Mouse (Mus musculus): ENCODE measurements around the gene Gm39653. TPM values are rescaled to one million over a fixed set of nuclear protein-coding genes. Genes with fewer than 3 reads are reported as not detected.

The Gm39653 gene
- not detected in 2 replicates for polyA plus RNA-seq (2015; fragmentation: Nextera tagmentation; extraction: Ambion mirVana)

DNA sequence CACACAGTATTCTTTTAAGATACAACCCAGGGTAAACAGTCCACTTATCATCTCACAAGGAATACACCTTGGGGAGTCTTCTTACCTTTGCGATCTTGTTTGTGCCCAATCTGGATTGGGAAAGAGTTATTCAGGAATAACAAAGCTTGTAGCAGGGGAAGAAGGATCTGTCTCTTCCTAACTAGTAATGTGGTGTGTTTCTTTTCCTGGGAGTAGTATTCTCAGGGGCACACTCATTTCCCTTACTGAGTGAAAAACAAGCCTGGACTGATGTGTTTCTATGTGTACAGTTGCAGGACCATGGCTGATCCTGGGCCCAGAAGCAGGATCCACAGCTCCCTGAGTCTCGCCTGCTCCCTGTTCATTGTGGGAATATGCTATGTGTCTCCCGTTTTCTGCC lies at the start of gene Gm39653:
Gene Gm39653, plus strand, starts transcription at position 301 of the 400 bp plus-strand sequence.
- H3K27ac ChIP-seq = no peak within 1 kb of the TSS
- H3K9ac ChIP-seq = no peak within 1 kb of the TSS
- no peak for ATAC-seq (ENCODE audit: insufficient read depth, low FRiP score, low read depth)
- H3K36me3 ChIP-seq = no peaks in the 10 kb centered on the region
- H3K4me3 ChIP-seq (replicated peaks) = no peak within 1 kb of the TSS
- no peaks in the 10 kb centered on the region for H3K4me1 ChIP-seq
- WGBS = 72% methylated on average over 3 of the region's 3 CpGs
- no peaks in the 10 kb centered on the region for H3K9me3 ChIP-seq
- no peak within 1 kb of the TSS for H3K4me2 ChIP-seq
- no peaks in the 10 kb centered on the region for H3K27me3 ChIP-seq (replicated peaks)

DNA sequence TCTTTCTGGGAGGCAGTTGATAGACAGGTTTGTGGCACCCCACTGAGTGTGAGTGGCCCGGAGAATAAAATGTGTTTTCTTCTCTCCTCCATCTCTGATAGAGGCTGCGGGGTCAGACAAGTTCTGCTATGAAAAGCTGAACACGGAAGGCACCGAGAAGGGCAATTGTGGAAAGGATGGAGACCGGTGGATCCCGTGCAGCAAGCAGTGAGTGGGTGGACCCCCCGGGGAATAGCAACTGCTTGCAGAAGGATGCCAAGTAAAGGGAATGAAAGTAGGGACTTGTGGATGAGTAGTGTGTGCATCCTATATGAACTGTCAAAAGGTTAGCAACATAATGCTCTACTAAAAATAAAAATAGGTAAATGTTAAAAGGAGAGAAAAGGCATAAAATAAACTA lies 49.3 kb upstream of the Gm39653 start:
- H3K4me2 ChIP-seq = no peak overlapping the region
- no peak overlapping the region for H3K4me3 ChIP-seq (replicated peaks)
- no peak for ATAC-seq (ENCODE audit: insufficient read depth, low FRiP score, low read depth)
- H3K27me3 ChIP-seq (replicated peaks) = no peaks in the 10 kb centered on the region
- H3K9ac ChIP-seq = no peak overlapping the region
- H3K27ac ChIP-seq = no peak overlapping the region
- WGBS = 36% methylated on average over 7 of the region's 7 CpGs
- no peaks in the 10 kb centered on the region for H3K4me1 ChIP-seq
- H3K36me3 ChIP-seq = no peaks in the 10 kb centered on the region
- no peaks in the 10 kb centered on the region for H3K9me3 ChIP-seq

DNA sequence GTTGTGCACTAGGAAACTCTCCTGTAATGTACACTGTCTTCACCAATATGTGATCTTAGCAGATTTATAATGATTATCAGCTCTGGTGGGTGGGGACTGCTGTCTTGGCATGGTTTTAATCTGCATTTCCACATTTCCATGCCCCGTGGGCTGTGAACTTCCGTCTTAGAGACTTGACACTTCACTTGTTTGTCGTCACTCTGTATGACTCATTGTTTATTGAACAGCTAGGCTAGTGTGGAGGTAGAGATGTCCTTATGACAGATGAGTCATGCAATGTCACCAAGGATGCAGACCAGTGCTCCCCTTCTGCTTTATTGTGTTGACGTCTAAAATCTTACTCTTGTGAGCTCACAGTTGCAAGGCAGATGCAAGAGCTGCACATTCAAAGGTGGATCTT lies 48.7 kb upstream of the Gm39653 start:
- 32% methylated on average over 4 of the region's 4 CpGs for WGBS
- H3K4me2 ChIP-seq = no peak overlapping the region
- no peaks in the 10 kb centered on the region for H3K4me1 ChIP-seq
- no peak for ATAC-seq (ENCODE audit: insufficient read depth, low FRiP score, low read depth)
- no peak overlapping the region for H3K27ac ChIP-seq
- H3K9ac ChIP-seq = no peak overlapping the region
- H3K9me3 ChIP-seq = no peaks in the 10 kb centered on the region
- no peaks in the 10 kb centered on the region for H3K36me3 ChIP-seq
- no peaks in the 10 kb centered on the region for H3K27me3 ChIP-seq (replicated peaks)
- H3K4me3 ChIP-seq (replicated peaks) = no peak overlapping the region

DNA sequence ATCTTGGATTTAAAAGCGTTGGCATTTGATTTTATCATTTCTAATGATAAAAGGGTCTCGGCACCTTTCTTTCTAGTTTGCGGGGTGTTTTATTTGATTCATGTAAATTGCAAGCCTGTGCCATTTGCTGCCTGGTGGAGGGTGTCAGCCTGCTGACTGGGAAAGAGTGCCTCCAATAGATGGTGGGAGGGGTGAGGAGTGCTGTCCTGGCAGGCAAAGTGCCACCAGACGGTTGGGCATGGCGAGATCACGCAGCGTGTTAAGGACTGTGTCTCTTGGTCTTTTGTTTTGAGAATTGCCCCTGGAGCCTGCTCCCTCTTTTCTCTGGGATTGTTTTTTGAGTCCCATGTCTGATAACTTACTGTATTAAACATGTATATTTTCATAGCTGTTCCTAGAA lies 43.5 kb upstream of the Gm39653 start:
- H3K4me3 ChIP-seq (replicated peaks) = no peak overlapping the region
- no peak overlapping the region for H3K4me2 ChIP-seq
- WGBS = 82% methylated on average over 7 of the region's 7 CpGs
- H3K9ac ChIP-seq = no peak overlapping the region
- no peaks in the 10 kb centered on the region for H3K4me1 ChIP-seq
- ATAC-seq (ENCODE audit: insufficient read depth, low FRiP score, low read depth) = no peak
- no peaks in the 10 kb centered on the region for H3K9me3 ChIP-seq
- no peak overlapping the region for H3K27ac ChIP-seq
- no peaks in the 10 kb centered on the region for H3K27me3 ChIP-seq (replicated peaks)
- H3K36me3 ChIP-seq = no peaks in the 10 kb centered on the region

DNA sequence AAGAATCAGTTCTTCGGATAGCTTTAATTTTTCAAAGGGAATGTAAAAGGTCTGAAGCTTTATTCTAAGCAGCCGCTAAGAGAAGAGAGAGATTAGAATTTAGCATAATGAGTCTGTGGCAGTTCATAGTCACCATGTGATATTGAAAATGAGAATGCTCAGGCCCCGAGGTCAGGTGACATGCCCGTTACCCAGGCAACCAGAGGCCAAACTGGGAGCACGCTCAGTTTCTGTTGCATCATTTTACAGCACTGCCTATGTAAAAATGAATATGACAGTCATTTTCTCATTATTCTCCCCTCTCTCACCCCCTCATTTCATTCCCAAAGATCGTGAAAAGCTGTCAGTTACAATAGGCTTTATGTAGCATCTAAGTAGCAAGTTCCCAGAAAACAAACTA lies 42.3 kb upstream of the Gm39653 start:
- WGBS = 64% methylated on average over 6 of the region's 6 CpGs
- no peaks in the 10 kb centered on the region for H3K27me3 ChIP-seq (replicated peaks)

DNA sequence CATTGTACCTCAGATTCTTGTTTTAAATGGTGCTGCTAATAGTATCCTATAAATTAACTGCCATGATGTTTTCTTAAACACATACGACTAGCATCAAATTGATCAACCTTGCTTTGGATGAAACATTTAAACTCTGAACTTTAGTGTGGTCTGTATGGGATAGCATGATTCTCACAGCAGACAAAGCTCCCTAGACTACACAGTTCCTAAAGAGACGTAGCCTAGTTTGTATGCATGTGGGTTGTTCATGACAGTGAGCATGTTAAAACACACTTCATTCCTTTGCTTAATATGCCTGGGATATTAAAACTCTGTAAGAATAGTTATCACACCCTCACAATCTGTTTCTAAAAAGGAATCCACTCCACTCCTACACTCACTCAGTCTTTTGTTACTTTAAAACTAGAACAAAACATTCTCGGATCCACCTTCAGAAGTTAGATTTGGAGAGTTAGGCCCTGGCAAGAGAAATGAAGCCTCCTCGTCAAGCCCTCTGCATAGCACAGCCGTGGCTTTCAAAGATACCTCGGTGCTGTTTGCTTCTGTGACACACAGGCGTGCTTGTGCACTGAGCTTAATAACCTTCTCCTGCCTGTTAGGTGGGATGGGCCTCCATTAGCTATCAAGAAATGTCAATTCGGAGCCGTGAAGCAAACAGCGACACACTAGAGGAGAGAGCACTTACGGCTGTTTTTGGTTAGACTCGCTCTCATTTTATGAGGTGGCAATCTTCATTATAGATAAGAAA lies 41.7 kb upstream of the Gm39653 start:
- Histone ChIP-seq H3K9me3 (no peaks in the 10 kb centered on the region), H3K4me3 (replicated peaks) (no peak overlapping the region), H3K4me1 (no peaks in the 10 kb centered on the region), H3K27ac (no peak overlapping the region), H3K9ac (no peak overlapping the region), H3K27me3 (replicated peaks) (no peaks in the 10 kb centered on the region), H3K36me3 (no peaks in the 10 kb centered on the region), H3K4me2 (no peak overlapping the region)
- no peak for ATAC-seq (ENCODE audit: insufficient read depth, low FRiP score, low read depth)
- WGBS = 48% methylated on average over 12 of the region's 12 CpGs

More for the DNA sequence above, 42.3 kb upstream of the Gm39653 start:
- H3K4me2 ChIP-seq = no peak overlapping the region
- no peak overlapping the region for H3K4me3 ChIP-seq (replicated peaks)
- no peak for ATAC-seq (ENCODE audit: insufficient read depth, low FRiP score, low read depth)
- no peaks in the 10 kb centered on the region for H3K4me1 ChIP-seq
- H3K36me3 ChIP-seq = no peaks in the 10 kb centered on the region
- no peak overlapping the region for H3K27ac ChIP-seq
- H3K9ac ChIP-seq = no peak overlapping the region
- H3K9me3 ChIP-seq = no peaks in the 10 kb centered on the region

DNA sequence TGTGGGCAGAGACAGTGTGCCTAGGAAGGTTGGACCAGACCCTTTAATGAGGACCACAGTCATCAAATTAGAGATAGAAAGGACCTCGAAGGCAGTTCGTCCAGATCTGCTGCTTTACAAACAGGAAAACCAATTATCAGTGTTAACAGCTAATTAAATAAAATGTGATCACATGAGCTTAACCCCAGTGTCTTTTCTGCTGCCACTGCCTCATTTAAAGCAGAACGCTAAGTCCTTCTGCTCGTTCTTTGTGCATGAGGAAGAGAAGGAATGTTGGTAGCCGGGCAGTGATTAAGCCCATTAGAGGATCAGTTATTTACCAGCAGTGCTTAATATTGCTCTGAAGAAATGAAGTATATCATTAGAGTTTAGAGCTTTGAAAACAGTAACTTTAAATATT lies 39.0 kb upstream of the Gm39653 start:
- no peaks in the 10 kb centered on the region for H3K9me3 ChIP-seq
- no peak overlapping the region for H3K27ac ChIP-seq
- no peaks in the 10 kb centered on the region for H3K27me3 ChIP-seq (replicated peaks)
- H3K4me3 ChIP-seq (replicated peaks) = no peak overlapping the region
- H3K4me2 ChIP-seq = no peak overlapping the region
- no peak for ATAC-seq (ENCODE audit: insufficient read depth, low FRiP score, low read depth)
- H3K36me3 ChIP-seq = no peaks in the 10 kb centered on the region
- H3K9ac ChIP-seq = no peak overlapping the region
- H3K4me1 ChIP-seq = no peaks in the 10 kb centered on the region
- WGBS = 64% methylated on average over 5 of the region's 5 CpGs

DNA sequence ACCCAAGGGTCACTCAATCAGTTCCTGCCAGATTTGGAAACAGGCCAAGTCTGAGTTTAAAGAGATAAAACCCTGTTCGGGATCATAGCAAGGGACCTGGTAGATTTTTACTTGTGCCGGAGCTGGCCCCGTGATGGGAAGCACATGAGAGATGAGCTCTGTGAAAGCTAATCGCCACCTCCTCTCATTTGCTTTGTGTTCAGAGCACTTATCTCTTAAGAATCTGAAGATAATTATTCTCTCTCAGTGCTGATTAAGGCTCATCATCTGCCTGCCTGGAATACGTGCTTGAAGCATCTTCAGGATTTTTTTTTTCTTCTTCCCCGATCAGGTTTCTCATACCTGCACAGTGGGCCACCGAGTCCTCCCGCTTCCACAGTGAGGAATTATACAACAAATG lies 36.6 kb upstream of the Gm39653 start:
- H3K4me1 ChIP-seq = no peaks in the 10 kb centered on the region
- no peak for ATAC-seq (ENCODE audit: insufficient read depth, low FRiP score, low read depth)
- no peak overlapping the region for H3K9ac ChIP-seq
- no peak overlapping the region for H3K4me3 ChIP-seq (replicated peaks)
- H3K9me3 ChIP-seq = no peaks in the 10 kb centered on the region
- H3K27me3 ChIP-seq (replicated peaks) = no peaks in the 10 kb centered on the region
- no peaks in the 10 kb centered on the region for H3K36me3 ChIP-seq
- no peak overlapping the region for H3K4me2 ChIP-seq
- 74% methylated on average over 8 of the region's 8 CpGs for WGBS
- no peak overlapping the region for H3K27ac ChIP-seq

DNA sequence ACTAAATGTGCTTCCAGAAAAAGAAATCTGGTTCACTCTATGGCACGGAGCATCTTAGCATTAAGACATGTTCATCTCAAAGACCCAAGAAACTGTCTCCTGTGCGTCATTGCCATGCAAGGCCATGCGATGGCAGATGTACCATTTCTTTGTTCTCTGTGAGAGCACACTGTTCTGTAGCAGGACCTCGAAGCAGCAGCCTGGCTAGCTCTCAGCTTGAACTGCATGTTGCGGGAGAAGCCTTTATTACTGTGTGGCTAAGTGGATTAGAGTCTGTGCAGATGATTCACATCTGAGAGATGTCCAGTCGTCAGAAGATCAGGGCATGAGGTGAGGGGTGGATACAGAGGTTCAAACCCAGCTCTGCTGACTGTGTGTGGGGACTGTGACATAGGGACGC lies 28.9 kb upstream of the Gm39653 start:
- Histone ChIP-seq H3K27ac (no peak overlapping the region), H3K9ac (no peak overlapping the region), H3K4me1 (no peaks in the 10 kb centered on the region), H3K4me2 (no peak overlapping the region), H3K9me3 (no peaks in the 10 kb centered on the region), H3K36me3 (no peaks in the 10 kb centered on the region), H3K4me3 (replicated peaks) (no peak overlapping the region), H3K27me3 (replicated peaks) (no peaks in the 10 kb centered on the region)
- no peak for ATAC-seq (ENCODE audit: insufficient read depth, low FRiP score, low read depth)
- 72% methylated on average over 7 of the region's 7 CpGs for WGBS

DNA sequence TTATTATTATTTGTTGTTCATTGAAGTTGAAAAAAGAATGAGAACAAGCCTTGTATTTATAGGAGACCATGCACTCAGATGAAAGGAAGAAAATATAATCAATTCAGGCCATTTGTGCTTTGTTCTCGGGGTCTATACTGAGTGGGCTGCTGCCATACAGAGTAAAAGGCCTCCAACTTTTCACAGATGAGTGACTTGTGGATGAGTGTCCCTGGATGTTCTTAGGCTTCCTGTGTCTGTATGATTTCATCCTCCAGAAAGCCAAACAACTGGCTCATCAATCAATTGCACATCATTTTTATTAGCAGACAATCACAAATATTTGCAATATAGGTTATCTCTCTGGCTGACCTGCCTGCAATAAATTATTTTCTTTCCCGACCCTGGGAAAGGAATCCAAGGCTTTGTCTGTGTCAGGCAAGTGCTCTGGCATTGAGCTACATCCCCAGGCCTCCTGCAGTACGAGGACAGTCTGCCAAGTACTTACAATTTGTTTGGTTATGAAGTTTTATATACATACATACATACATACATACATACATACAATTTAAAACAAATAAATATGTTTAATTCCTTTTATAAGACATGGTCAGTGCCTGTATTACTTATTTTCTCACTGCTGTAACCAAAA lies 11.8 kb upstream of the Gm39653 start:
- H3K4me1 ChIP-seq = no peaks in the 10 kb centered on the region
- 15% methylated on average over 3 of the region's 3 CpGs for WGBS
- no peaks in the 10 kb centered on the region for H3K9me3 ChIP-seq
- no peaks in the 10 kb centered on the region for H3K36me3 ChIP-seq
- H3K27me3 ChIP-seq (replicated peaks) = no peaks in the 10 kb centered on the region
- no peak overlapping the region for H3K4me2 ChIP-seq
- H3K27ac ChIP-seq = no peak overlapping the region
- no peak overlapping the region for H3K4me3 ChIP-seq (replicated peaks)
- H3K9ac ChIP-seq = no peak overlapping the region
- no peak for ATAC-seq (ENCODE audit: insufficient read depth, low FRiP score, low read depth)

DNA sequence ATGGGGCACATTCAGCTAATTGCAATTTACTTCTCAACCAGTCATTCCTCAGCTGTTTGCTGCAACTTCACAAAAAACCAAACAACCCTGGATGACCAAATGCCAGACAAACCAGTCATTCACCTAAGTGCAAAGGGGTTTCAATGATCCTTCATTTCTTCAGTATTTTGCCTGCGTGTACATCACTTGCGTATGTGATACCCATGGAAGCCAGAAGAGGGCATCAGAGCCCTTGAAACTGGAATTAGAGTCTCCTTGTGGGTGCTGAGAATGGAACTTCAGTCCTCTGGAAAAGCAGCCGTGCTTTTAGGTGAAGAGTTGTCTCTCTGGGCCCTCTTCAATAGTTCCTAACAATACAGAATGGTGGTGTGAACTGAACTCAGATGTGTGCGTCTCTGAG lies 6.2 kb upstream of the Gm39653 start:
- H3K27me3 ChIP-seq (replicated peaks) = no peaks in the 10 kb centered on the region
- H3K9me3 ChIP-seq = no peaks in the 10 kb centered on the region
- H3K9ac ChIP-seq = no peak overlapping the region
- no peak overlapping the region for H3K4me2 ChIP-seq
- H3K4me1 ChIP-seq = no peaks in the 10 kb centered on the region
- H3K36me3 ChIP-seq = no peaks in the 10 kb centered on the region
- 90% methylated on average over 4 of the region's 4 CpGs for WGBS
- no peak for ATAC-seq (ENCODE audit: insufficient read depth, low FRiP score, low read depth)
- no peak overlapping the region for H3K27ac ChIP-seq
- no peak overlapping the region for H3K4me3 ChIP-seq (replicated peaks)

DNA sequence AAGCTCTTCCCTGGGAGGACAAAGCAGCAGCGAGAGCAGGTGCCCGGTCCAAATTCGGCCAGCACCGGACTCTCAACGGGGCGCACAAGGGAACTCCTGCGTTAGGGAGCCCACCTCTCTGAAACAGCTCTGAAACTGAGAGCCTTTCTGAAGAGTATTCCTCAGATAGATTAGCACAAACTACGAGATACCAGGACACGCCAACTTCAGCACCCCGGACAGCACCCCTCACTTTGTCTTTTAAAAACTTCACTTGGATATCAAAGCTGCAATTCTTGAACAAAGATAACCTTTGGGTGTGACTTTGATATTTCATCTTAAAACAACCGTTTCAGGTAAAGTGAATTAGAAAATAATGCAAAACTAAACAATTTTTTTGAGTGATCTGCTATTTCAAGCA lies 1.2 kb upstream of the Gm39653 start:
- Histone ChIP-seq H3K9ac (no peak overlapping the region), H3K4me3 (replicated peaks) (no peak overlapping the region), H3K36me3 (no peaks in the 10 kb centered on the region), H3K9me3 (no peaks in the 10 kb centered on the region), H3K27me3 (replicated peaks) (no peaks in the 10 kb centered on the region), H3K27ac (no peak overlapping the region), H3K4me1 (no peaks in the 10 kb centered on the region), H3K4me2 (no peak overlapping the region)
- 1% methylated on average over 11 of the region's 11 CpGs for WGBS
- ATAC-seq (ENCODE audit: insufficient read depth, low FRiP score, low read depth) = no peak
